Mouse (Mus musculus) kidney, adult 8-10 months (tissue): Measurements from ENCODE around the gene Fam169b.
A peak's percentile ranks its signal among the peaks of the same experiment; 100 is the strongest.
"Not testable (repeated sequence)": the region's sequence is repeated elsewhere in the genome, so short reads cannot be mapped to it uniquely, and the experiment has no call there.

ENCODE experiments used
- DNase-seq, 2 experiments: peaks; one replicate each; pipeline ENCODE4 v3.0.0; 2022

The Fam169b gene

GRCm38 (mm10) chr7:68264531-68264930 is 9.1 kb upstream of the Fam169b start:
- DNase-seq, result peak; percentile 25 to 38

GRCm38 (mm10) chr7:68265391-68265790 is 8.2 kb upstream of the Fam169b start:
- DNase-seq, result no peak

- DNase-seq, result no peak
Observed at GRCm38 (mm10) chr7:68266691-68267090, 6.9 kb upstream of the Fam169b start.

DNA sequence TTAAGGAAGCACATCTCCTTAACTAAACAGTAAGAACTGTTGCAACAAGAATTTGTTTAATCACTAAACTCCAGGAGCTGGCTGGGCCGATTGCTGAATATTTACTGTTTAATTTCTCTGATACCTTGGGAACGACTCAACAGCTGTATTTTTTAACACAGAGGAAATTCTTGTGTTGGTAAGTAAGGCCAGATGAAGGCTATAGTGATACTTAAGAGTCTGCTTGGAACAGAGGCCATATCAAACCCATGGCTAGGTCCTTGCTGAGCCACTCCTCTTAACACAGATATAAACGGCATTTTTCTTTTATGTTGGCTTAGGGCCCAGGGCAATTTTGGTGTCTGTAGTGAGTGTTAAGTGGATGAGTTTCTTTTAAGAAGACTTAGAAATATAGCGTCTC is 3.1 kb upstream of the Fam169b start:
- DNase-seq, result no peak

- no peak for DNase-seq
Observed at GRCm38 (mm10) chr7:68271816-68272215, 1.8 kb upstream of the Fam169b start.

DNA sequence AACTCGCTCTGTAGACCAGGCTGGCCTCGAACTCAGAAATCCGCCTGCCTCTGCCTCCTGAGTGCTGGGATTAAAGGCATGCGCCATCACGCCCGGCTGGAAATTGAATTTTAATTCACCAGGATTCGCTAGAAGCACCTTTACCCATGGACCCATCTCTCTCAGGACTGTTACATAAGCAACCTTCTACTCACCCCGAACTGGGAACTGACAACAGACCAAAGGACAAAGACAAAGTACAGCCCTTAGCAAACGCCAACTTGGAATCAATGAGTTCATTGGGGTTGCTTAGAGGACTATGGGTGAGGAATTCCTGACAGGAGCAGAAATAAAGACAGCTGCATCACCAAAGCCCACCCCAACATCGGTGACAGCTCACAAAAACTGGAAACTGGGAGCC is 1.0 kb upstream of the Fam169b start:
- DNase-seq, result peak; percentile 64 to 88

DNA sequence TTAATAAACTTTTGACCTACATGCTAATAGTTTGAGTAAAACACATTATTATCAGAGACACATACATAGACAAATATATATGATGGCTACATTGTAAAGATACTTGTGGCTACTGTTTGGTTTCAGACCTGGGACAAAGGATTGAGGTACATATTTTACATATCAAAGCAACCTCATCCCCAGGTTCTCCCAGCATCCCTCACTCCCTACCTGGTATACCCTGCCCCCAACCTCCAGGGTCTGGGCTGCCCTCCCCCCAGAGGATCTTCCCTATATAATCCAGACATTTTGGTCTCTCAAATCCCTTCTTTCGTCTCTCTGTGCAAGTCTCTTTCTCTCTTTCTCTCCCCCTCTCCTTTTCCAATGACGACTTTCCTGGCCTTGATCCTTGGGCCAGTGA is 579 bp downstream of the Fam169b start:
- no peak for DNase-seq

DNA sequence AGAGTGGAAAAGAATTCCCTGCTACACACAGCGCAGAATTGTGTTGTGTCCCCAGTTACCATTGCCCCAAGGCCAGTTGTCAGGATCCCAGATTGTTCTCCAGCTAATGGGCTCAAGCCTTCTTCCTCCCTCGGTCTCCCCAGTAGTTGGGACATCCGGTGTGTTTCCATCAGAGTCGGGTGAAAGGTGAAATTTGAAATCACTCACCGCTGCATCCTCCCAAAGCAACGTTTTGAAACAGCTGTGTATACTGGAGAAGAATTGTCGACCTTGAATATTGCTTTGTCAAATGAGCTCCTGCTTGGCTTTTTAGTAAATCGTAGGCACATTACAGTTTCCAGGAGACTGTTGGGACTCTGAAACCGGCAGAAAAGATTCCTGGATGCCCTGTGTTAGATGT is 1.3 kb downstream of the Fam169b start:
- no peak for DNase-seq

GRCm38 (mm10) chr7:68275445-68275837 is 1.8 kb downstream of the Fam169b start:
- DNase-seq, result not testable (repeated sequence)

DNA sequence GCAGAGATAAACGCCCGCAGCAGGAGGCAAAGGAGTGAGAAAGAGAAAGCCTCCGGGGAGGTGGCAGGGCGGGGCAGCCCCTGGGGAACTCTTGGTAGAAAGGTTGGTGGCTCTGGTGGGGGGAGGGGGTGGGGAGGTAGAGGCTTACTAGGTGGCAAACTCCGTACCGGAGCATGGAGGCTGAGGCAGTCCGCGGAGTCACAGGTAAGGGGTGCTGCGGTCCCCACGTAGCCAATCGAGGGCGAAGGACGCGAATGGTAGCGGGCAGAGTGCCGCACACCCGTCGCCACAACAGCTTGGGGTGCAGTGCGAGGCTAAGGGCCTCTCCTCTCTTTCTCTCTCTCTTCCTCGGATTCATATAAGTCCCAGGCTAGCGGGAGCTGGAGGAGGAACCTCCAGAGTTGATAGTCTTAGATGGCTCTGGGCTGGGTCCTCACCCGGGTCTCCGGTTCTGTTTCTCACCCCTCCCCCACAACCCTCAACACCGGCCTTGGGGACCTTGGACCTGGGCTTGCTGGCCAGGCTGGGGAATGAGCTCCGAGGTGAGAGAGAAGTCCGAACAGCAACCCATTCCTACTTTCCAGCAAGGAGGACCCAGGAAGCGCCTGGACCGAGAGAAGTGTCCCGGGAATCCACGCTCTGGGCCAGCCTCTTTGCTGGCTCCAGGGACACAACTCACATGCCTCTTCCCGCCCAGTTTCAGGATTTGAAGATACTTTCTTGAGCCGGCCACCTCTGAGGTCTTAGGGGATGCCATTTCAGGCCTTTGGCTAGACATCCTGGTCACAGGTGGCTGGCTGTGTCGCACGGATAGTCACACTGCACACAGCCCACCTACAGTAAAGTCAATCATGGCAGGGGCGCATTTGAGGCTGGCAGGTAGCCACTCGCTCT is 2.4 kb downstream of the Fam169b start:
- peak; percentile 60 to 67 for DNase-seq

DNA sequence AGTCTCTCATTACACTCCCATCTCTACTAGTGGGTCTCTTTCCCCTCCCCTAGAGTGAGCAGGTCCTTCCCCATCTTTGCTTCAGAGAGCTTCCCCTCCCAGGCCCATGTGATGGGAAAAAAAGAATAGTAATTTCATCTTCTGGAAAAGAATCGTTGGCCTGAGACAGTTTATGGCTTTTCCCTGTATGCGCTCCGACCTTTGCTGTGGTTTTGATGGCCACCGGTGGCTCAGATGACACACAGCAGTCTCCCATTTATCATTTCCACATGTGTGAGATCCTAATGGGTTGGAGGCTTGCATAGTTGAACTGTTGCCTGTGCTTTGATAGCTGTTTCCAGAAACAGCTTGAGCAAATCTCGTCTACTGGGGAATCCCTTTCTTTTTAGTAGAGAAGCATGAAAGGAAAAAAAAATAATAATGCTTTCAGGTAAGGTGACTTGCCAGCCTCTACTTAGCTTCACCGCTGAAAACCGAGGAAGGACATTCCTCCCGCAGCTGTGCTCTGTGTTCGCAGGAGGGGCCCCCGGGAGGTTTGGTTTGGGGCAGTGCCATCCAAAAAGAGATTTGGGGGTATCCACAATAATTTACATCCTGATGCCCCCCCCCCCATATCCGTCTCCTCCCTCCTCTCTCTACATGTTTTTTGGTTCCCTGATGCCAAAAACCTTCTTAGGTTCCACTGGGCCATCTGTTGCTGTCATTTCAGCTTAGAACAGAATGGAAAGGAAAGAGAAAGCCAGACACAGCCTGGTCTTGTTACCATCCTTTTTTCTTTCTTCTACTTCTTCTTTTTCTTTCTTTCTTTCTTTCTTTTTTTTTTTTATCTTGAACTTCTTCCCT is 3.6 kb downstream of the Fam169b start:
- no peak for DNase-seq

- DNase-seq, result no peak
Observed at GRCm38 (mm10) chr7:68277897-68278270, 4.2 kb downstream of the Fam169b start.

DNA sequence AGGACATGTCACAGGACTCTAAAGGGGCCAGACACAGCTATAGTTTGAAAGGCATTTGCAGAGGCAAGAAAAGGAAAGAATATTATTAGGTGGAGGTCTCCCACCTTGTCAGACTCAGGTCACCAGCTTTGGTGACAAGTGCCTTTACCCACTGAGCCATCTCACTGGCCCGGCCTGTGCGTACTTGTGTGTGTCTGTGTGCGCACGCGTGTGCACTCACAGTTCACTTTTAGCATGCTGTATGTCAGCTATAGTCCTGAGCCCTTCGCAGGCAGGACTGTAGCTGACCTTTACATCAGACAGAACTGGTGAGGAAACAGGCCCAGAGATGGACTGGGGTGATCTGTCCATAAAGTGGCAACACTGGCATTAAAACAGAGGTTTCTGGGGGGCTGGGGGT is 4.7 kb downstream of the Fam169b start:
- DNase-seq, result no peak

- DNase-seq, result no peak
Observed at GRCm38 (mm10) chr7:68278908-68279307, 5.3 kb downstream of the Fam169b start.

DNA sequence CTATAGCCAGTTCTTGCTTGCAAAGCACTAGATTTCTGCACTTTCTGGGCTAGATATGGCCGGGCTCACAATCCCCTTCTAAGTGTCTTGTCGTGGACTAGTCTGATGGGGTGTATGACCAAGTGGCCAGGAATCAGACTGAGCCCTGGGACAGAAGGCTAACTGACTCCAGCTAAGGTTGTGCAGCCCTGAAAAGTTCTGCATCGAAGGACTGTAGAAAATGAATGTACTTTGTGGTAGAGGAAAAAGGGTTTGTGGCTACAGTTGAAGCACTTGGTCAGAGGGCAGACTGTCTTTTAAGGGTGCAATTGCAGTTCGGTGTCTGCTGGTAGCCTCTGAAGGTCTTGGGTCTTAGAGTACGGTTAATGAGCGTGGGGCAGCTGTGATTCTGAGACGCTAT is 5.8 kb downstream of the Fam169b start:
- no peak for DNase-seq

DNA sequence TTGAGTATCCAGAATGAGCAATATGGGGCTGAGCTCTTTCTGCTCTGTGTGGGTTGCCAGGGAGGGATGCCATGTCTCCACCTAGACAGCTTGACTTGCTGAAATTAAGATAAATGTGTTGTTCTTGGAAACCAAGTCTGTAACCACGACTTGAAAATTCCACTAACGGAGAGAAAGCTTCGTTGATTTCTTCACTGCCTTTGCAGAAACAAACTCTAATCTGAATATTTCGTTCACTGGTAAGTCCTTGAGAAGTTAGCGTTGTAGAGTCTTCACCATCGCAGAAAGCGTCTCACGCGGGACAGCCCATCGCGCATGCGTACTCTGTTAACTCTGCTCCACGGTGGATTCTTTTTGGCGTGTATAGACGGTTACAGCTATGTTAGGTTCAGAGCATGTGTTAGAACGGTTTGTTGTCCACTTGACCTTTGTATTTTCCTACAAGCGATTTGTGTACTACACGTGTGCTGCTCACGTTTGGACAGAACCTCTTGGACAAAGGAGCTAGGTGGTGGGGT is 6.8 kb downstream of the Fam169b start:
- DNase-seq, result no peak

GRCm38 (mm10) chr7:68281341-68281740 is 7.7 kb downstream of the Fam169b start:
- DNase-seq, result no peak

- DNase-seq, result no peak
Observed at GRCm38 (mm10) chr7:68282304-68283132, 8.9 kb downstream of the Fam169b start.

DNA sequence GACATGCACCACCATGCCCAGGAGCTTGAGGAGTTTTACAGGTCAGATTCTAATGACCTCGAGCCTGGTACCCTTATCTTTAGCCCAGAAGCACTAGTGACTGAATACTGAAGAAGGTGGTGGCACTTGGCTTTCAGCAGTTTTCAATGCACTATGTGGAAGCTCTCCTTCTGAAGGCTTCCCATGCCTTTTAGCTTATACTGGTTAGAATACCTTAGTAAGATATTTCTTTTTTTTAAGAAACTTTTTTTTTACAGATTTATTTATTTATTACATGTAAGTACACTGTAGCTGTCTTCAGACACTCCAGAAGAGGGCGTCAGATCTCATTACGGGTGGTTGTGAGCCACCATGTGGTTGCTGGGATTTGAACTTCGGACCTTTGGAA is 9.5 kb downstream of the Fam169b start:
- DNase-seq, result not testable (repeated sequence)

DNA sequence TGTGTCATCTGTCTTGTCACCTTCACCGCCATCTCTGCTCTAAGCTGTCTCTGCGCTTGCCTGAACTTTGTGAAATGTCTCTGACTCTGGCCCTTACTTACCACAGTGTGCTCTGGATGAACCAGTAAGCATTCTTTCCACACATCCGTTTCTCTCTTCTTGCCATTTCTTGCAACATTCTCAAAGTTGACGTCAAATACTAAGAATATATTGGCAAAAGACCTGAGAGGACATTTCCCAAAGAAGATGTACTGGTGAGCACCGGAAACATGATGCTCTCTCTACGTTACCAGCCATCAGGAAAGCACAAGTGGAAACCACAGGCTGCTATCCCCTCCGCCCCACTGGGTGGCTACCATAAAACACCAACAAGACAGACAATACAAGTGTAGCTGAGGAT is 10.1 kb downstream of the Fam169b start:
- DNase-seq, result no peak

GRCm38 (mm10) chr7:68285851-68286298 is 12.2 kb downstream of the Fam169b start:
- DNase-seq, result peak; percentile 45 to 65
